Mouse (Mus musculus) liver, adult 2 months (tissue): ENCODE data around the gene Cd160. TPM values are rescaled to one million over a fixed set of nuclear protein-coding genes. Genes with fewer than 3 reads are reported as not detected.

Experiments
- DNase-seq: peaks from one replicate; pipeline ENCODE4 v3.0.0-alpha.2; 2011; ENCODE audit warnings: low read depth, low spot score; ENCODE audit errors: extremely low read depth
- H3K27ac ChIP-seq: fragments of 200-500 bp; replicated peaks from 2 replicates; pipeline ENCODE4 v1.5.1; 2012; ENCODE audit warnings: low read depth, mild to moderate bottlenecking, control low read depth, inconsistent platforms, low read length; ENCODE audit not compliant: insufficient read depth
- H3K27me3 ChIP-seq: fragments of 200-500 bp; 2 replicates; pipeline ENCODE4 v1.6.1; 2012; ENCODE audit warnings: mild to moderate bottlenecking, moderate library complexity, low read length, inconsistent platforms; ENCODE audit not compliant: control insufficient read depth, insufficient read depth
- H3K36me3 ChIP-seq: fragments of 200-500 bp; 2 replicates; pipeline ENCODE4 v1.6.1; 2012; ENCODE audit warnings: low read length, inconsistent platforms; ENCODE audit not compliant: control insufficient read depth, insufficient read depth
- H3K4me1 ChIP-seq: fragments of 200-500 bp; 2 replicates; pipeline ENCODE4 v1.6.1; 2011; ENCODE audit warnings: low read length; ENCODE audit not compliant: control insufficient read depth, insufficient read depth
- H3K4me3 ChIP-seq: fragments of 200-500 bp; 2 replicates; pipeline ENCODE4 v1.5.1; 2011; ENCODE audit warnings: low read depth, mild to moderate bottlenecking, control low read depth, low read length, moderate library complexity; ENCODE audit not compliant: insufficient read depth
- H3K79me2 ChIP-seq: fragments of 200-500 bp; 2 replicates; pipeline ENCODE4 v1.6.1; 2012; ENCODE audit warnings: inconsistent platforms, mild to moderate bottlenecking, low read length, moderate library complexity; ENCODE audit not compliant: control insufficient read depth, insufficient read depth
- H3K9ac ChIP-seq: fragments of 200-500 bp; 2 replicates; pipeline ENCODE4 v1.6.1; 2012; ENCODE audit warnings: low read depth, mild to moderate bottlenecking, control low read depth, inconsistent platforms, low read length
- CTCF ChIP-seq: fragments of 200-500 bp; IDR thresholded peaks from 2 replicates; pipeline ENCODE4 v1.5.1; 2011; ENCODE audit warnings: low read depth, low read length, control low read depth
- POLR2A ChIP-seq: fragments of 200-500 bp; IDR thresholded peaks from 2 replicates; pipeline ENCODE4 v1.6.1; 2011; ENCODE audit warnings: low read length, control low read depth; ENCODE audit not compliant: insufficient read depth; ENCODE audit errors: extremely low read depth
- WGBS: fragments of 180-500 bp; shearing (Covaris S2); methylation state at CpG from one replicate; pipeline ENCODE4 v1.1.7; 2018; 5-methylcytosine and 5-hydroxymethylcytosine counted together
- polyA plus RNA-seq: library from polyadenylated mRNA; depleted of rRNA; stranded (reverse); fragments of >200 nt; gene quantifications from 2 replicates; pipeline ENCODE4 v1.2.3, GENCODE M21; 2012
- total RNA-seq: library from RNA; depleted of rRNA; stranded (reverse); fragments of >200 nt; gene quantifications from 2 replicates; pipeline ENCODE4 v1.2.3, GENCODE M21; 2014

Gene Cd160
- total and polyA plus RNA-seq, 2 experiments, result 0.22 to 0.37 TPM

DNA sequence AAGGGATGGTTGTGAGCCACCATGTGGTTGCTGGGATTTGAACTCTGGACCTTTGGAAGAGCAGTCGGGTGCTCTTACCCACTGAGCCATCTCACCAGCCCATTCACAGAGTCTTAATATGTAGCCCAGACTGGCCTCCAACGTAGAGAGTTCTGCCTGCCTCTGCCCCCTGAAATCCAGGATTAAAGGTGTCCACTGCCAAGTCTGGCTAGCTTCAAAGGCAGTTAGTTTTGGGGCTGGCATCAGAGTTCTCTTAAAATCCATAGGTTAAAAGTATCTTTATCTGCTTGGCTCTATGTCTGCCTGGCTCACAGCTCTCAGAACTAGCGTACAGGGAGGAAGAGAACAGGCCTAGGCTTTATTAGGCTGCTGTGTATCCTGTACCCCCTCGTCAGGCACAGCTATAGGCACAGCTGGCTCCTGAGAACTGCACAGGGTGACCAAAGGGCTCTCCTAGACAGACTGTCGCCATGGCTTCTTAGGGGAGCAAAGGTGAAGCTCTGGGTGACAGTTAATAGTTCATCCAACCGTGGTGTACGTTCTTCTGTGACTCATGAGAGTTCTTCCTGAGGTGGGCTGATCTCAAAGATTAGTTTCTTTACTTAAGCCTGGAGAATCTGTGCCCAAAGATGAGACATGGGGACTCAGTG lies 10.0 kb upstream of the Cd160 start:
- Histone ChIP-seq H3K4me1 (0 out of 2 replicates have a peak, but pooled peaks cover 3% of the 10 kb centered on the region), H3K27ac (no peak overlapping the region; the same call in 1 of the 2 replicates), H3K4me3 (no peak overlapping the region), H3K27me3 (no peaks in the 10 kb centered on the region), H3K9ac (no peak overlapping the region), H3K79me2 (peaks cover 7% of the 10 kb centered on the region; the same call in 1 of the 2 replicates), H3K36me3 (no peaks in the 10 kb centered on the region)
- DNase-seq, result peak; percentile 55
- no peak for TF ChIP-seq CTCF
- no peak for TF ChIP-seq POLR2A
- 39% methylated on average over 7 of the region's 7 CpGs for WGBS

DNA sequence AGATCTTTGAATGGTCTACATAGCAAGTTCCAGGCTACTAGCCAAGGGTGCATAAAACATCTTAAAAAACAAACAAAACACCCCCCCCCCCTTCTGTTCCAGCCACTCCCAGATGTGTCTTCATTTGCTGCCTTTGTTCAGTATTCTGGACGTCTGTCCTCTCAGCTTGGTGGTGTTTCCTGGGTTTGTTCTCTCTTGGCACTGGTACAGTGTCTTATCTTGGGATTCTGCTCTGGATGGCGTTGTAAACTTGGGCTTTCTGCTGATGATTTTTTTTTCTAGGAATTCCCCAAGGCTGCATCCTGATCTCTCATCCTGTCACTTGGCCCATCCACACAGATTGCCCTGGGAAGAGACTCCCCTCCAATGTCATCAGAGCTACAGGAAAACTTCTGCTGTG lies 7.3 kb upstream of the Cd160 start:
- Histone ChIP-seq H3K4me3 (no peak overlapping the region), H3K4me1 (peaks cover 9% of the 10 kb centered on the region; the same call in 1 of the 2 replicates), H3K27me3 (no peaks in the 10 kb centered on the region), H3K79me2 (peaks cover 7% of the 10 kb centered on the region; the same call in 1 of the 2 replicates), H3K27ac (no peak overlapping the region), H3K9ac (no peak overlapping the region), H3K36me3 (no peaks in the 10 kb centered on the region)
- 43% methylated on average over 2 of the region's 2 CpGs for WGBS
- TF ChIP-seq POLR2A (no peak), CTCF (no peak)
- no peak for DNase-seq

DNA sequence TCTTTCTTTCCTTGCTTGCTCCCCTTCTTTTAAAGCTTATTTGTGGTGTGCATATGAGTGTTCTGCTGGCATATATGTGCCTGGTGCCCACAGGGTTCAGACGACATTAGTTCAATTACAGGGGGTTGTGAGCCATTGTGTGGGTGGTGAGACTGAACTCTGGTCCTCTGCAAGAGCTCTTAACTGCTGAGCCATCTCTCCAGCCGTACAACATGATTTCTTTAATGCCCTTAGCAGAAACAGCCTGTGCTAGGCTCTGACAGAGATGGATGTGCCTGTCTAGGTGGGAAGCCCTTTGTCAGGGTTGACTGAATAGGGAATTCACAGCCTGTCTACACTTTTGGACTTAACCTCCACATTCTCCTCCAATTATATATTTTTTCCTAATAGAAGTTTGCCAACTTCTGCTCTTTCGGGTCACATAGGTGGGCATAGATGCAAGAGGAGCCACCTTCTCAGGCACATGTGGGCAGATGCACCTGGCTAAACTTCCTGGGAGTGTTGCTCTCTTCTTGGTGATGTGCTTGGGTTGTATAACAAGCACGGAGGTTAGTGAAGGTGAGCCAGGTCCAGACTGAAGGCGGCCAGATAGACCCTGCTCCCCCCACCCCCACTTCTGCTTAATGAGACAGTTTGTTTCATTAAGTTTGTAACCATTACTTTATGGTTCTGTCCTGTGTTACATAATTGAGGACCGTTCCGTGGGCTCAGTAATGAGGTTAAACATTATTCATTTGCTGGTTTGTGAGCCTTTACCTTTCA lies 5.6 kb upstream of the Cd160 start:
- no peak for DNase-seq
- Histone ChIP-seq H3K36me3 (no peaks in the 10 kb centered on the region), H3K4me1 (peaks cover 11% of the 10 kb centered on the region; the same call in 1 of the 2 replicates), H3K9ac (no peak overlapping the region), H3K27ac (no peak overlapping the region), H3K27me3 (no peaks in the 10 kb centered on the region), H3K79me2 (peaks cover 17% of the 10 kb centered on the region; the same call in 1 of the 2 replicates), H3K4me3 (no peak overlapping the region)
- WGBS, result 59% methylated on average over 7 of the region's 7 CpGs
- no peak for TF ChIP-seq POLR2A
- TF ChIP-seq CTCF, result no peak

DNA sequence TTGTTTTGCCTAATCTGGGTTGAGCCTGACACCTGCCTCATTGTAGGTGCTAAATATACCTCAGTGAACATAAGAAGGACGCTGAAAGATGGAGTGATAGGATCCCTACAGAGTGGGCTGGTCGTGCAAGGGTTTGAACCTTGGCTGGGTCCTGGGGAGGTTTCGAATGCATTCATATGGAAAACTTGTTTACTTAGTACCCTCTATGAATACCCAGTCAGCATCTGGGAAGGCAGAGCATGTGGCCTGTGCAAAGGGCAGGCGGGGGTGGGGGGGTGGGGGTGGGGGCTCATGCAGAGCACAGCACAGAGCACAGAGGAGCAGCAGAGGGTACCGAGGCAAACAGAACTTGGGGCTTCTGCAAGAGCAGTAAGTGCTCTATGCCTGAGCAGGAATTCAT lies 3.8 kb upstream of the Cd160 start:
- H3K27me3 ChIP-seq, result no peaks in the 10 kb centered on the region
- TF ChIP-seq POLR2A (no peak), CTCF (no peak)
- WGBS, result 63% methylated on average over 5 of the region's 5 CpGs
- H3K4me3 ChIP-seq, result no peak overlapping the region
- peaks cover 13% of the 10 kb centered on the region; the same call in 1 of the 2 replicates for H3K79me2 ChIP-seq
- H3K36me3 ChIP-seq, result no peaks in the 10 kb centered on the region
- DNase-seq, result no peak
- peaks cover 11% of the 10 kb centered on the region; the same call in 1 of the 2 replicates for H3K4me1 ChIP-seq
- H3K9ac ChIP-seq, result no peak overlapping the region
- no peak overlapping the region for H3K27ac ChIP-seq

DNA sequence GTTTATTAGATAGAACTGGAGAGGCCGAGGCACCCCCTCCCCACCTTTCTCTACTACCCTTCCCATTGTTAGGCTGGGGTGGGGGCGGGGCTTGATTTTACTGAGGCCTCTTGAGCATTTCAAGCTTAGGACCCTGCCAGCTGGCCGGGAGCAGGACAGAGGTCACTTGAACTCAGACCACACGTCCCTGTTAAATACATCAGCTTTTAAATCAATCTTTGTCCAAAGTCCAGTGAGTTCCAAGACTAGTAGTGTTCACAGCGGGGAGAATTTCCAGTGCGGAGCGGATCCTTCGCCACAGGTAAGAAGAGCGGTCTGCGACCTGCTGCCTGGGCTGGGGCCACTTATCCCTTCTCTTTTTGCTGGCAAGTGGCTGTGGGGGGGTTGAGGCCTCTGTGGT lies 705 bp upstream of the Cd160 start:
- peaks cover 11% of the 10 kb centered on the region; the same call in 1 of the 2 replicates for H3K4me1 ChIP-seq
- H3K36me3 ChIP-seq, result no peaks in the 10 kb centered on the region
- DNase-seq, result peak; percentile 95
- TF ChIP-seq CTCF, result no peak
- 0 out of 2 replicates have a peak, but pooled peaks have one; percentile 43 for TF ChIP-seq POLR2A
- H3K9ac ChIP-seq, result peak overlapping the region; percentile 97
- peaks cover 13% of the 10 kb centered on the region; the same call in 1 of the 2 replicates for H3K79me2 ChIP-seq
- H3K27me3 ChIP-seq, result no peaks in the 10 kb centered on the region
- peak overlapping the region; percentile 94 for H3K4me3 ChIP-seq
- peak overlapping the region; percentile 96 for H3K27ac ChIP-seq
- WGBS, result 28% methylated on average over 10 of the region's 10 CpGs
